8 mouse cellular contexts compared by ENCODE assay signal in the genomic region with DNA sequence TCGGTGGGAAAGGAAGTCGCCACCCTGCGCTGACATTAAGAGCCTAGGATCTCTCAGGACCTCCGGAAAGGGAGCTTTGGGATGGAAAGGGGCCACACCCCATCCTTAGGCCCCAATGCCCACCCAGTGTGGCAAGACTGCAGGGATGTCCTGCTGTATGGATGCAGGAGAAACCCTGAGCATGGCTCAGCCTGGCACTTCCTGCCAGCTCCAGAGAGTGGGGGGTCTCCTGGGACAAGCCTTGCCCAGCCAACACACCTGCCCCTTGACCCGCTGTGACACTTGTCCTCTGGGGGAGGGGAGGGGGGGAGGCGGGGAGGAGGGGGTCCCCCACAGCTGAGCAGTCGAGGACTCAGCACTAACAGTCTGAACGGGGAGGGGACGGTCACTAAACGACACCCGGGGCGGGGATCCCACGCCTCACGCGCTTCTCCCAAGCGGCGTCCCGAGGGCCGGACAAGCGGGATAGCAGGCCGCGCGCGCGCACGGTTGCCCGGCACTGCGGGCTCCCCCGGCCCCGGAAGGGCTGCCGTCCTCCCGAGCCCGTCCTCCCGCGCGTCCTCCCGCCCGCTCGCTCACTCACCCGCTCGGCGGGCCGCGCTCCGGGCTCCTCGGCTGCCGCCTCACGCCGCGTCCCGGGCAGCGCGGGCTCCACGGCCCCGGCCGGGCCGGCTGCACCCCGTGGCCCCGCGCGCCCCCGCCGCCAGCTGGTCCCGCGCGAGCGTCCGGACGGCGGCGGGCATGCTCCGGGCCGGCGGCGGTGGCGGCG. TPM values are rescaled to one million over a fixed set of nuclear protein-coding genes. Genes with fewer than 3 reads are reported as not detected.
A peak's percentile ranks its signal among the peaks of the same experiment; 100 is the strongest.
DNase-seq lines count a peak whose midpoint lies in the region; ATAC-seq and TF ChIP-seq lines count a peak whose summit lies in the region.

No protein-coding gene starts in this region.

- TF ChIP-seq POLR2A in MEL (IDR thresholded peaks at IDR 0.05; ENCODE audit: control insufficient read depth in 1 of 2, insufficient read depth in 1 of 2, low read depth in 1 of 2, low read length in 2 of 2, poor library complexity in 1 of 2) = no peak
- TF ChIP-seq POLR2A in embryonic fibroblast, embryonic 13.5 days (IDR thresholded peaks at IDR 0.05; ENCODE audit: low read depth, low read length) = 0 out of 2 replicates have a peak, but pooled peaks have one; percentile 19

- DNase-seq in MEL (ENCODE audit: low read depth, low spot score) = peak; percentile 44
- peak; percentile 75 to 86 for DNase-seq in adrenal gland, postnatal 36 days
- peak; percentile 50 for DNase-seq in heart, postnatal 0 days (ENCODE audit: low spot score)
- DNase-seq in kidney, postnatal 25 days = peak; percentile 53 to 81
- DNase-seq in spleen, postnatal 4 days (ENCODE audit: low spot score in 2 of 2) = peak; percentile 47 to 84
- no peak for DNase-seq in frontal cortex, postnatal 36 days (ENCODE audit: low spot score in 2 of 2)

- TF ChIP-seq CTCF in MEL (IDR thresholded peaks at IDR 0.05 in 2 of 3, conservative IDR thresholded peaks at IDR 0.05 in 1 of 3; ENCODE audit: control insufficient read depth in 1 of 3, insufficient read depth in 1 of 3, low read depth in 2 of 3, low read length in 3 of 3, poor library complexity in 1 of 3, severe bottlenecking in 1 of 3) = no peak
- no peak for TF ChIP-seq CTCF in embryonic fibroblast, embryonic 13.5 days (IDR thresholded peaks at IDR 0.05; ENCODE audit: borderline replicate concordance, insufficient read depth, low read length)
- no peak for TF ChIP-seq CTCF in heart, postnatal 0 days (IDR thresholded peaks at IDR 0.05; ENCODE audit: low read depth)

- no peaks in the 10 kb centered on the region for H3K27me3 ChIP-seq in MEL (ENCODE audit: control insufficient read depth in 1 of 2, insufficient read depth in 2 of 2, low read length in 2 of 2)
- no peaks in the 10 kb centered on the region for H3K27me3 ChIP-seq in heart, postnatal 0 days (ENCODE audit: control insufficient read depth, insufficient read depth, low read length)

- TF ChIP-seq RAD21 in MEL (IDR thresholded peaks at IDR 0.05; ENCODE audit: low read depth, low read length) = no peak

- WGBS in heart, postnatal 0 days = under 1% methylated on average over 39 of the region's 77 CpGs

- peak overlapping the region; percentile 98 for H3K9ac ChIP-seq in MEL (ENCODE audit: control insufficient read depth, low read depth, low read length, poor library complexity, severe bottlenecking)
- H3K9ac ChIP-seq in heart, postnatal 0 days (replicated peaks; ENCODE audit: low read depth, low read length) = peak overlapping the region; percentile 95

- H3K4me1 ChIP-seq in MEL (ENCODE audit: control insufficient read depth in 1 of 2, insufficient read depth in 2 of 2, low read length in 2 of 2) = no peaks in the 10 kb centered on the region
- H3K4me1 ChIP-seq in embryonic fibroblast, embryonic 13.5 days (ENCODE audit: control insufficient read depth, insufficient read depth, low read length) = peaks cover 6% of the 10 kb centered on the region
- H3K4me1 ChIP-seq in heart, postnatal 0 days (ENCODE audit: control insufficient read depth, insufficient read depth) = peaks cover 18% of the 10 kb centered on the region

- H3K27ac ChIP-seq in MEL (ENCODE audit: control insufficient read depth, low read depth, low read length) = peak overlapping the region; percentile 31
- no peak overlapping the region; the same call in 1 of the 2 replicates for H3K27ac ChIP-seq in embryonic fibroblast, embryonic 13.5 days (ENCODE audit: insufficient read depth, low read length)
- peak overlapping the region; percentile 93 for H3K27ac ChIP-seq in heart, postnatal 0 days (ENCODE audit: low read depth)

- peaks cover 0 to 3% of the 10 kb centered on the region in 2 experiments; a peak in 3 of 4 replicates for H3K36me3 ChIP-seq in MEL (ENCODE audit: control insufficient read depth in 1 of 2, insufficient read depth in 2 of 2, low read length in 2 of 2)
- H3K36me3 ChIP-seq in heart, postnatal 0 days (replicated peaks; ENCODE audit: control insufficient read depth, insufficient read depth, low read length) = peaks cover 27% of the 10 kb centered on the region

- peaks cover 15% of the 10 kb centered on the region for H3K79me2 ChIP-seq in MEL (ENCODE audit: control insufficient read depth, insufficient read depth, low read length, poor library complexity)

- no peaks in the 10 kb centered on the region for H3K9me3 ChIP-seq in MEL (replicated peaks; ENCODE audit: insufficient read depth, low read length)
- no peaks in the 10 kb centered on the region for H3K9me3 ChIP-seq in heart, postnatal 0 days (replicated peaks; ENCODE audit: control insufficient read depth, low read length)

- ATAC-seq in heart, postnatal 0 days (ENCODE audit: insufficient read depth, low read depth) = peak; percentile 54
- peak; percentile 40 for ATAC-seq in megakaryocyte progenitor cell, adult 5-6 weeks (replicated peaks; ENCODE audit: poor library complexity)

- no peak for TF ChIP-seq EP300 in MEL (IDR thresholded peaks at IDR 0.05; ENCODE audit: low read depth in 1 of 2, low read length in 2 of 2)
- TF ChIP-seq EP300 in heart, postnatal 0 days (IDR thresholded peaks at IDR 0.05; ENCODE audit: low read depth) = no peak

- peak overlapping the region; percentile 78 to 97 for H3K4me3 ChIP-seq in MEL (ENCODE audit: control insufficient read depth in 1 of 2, insufficient read depth in 1 of 2, low read depth in 2 of 2, low read length in 2 of 2)
- H3K4me3 ChIP-seq in embryonic fibroblast, embryonic 13.5 days (ENCODE audit: insufficient read depth, low read length) = peak overlapping the region; percentile 45
- peak overlapping the region; percentile 82 for H3K4me3 ChIP-seq in heart, postnatal 0 days (ENCODE audit: low read depth, low read length)

- peak overlapping the region; percentile 68 for H3K4me2 ChIP-seq in heart, postnatal 0 days (ENCODE audit: low read depth, low read length)

TF ChIP-seq in MEL, 35 proteins besides CTCF, POLR2A, EP300 and RAD21:
- TF ChIP-seq NELFE (IDR thresholded peaks at IDR 0.05; ENCODE audit: low read depth, low read length) (0 out of 2 replicates have a peak, but pooled peaks have one; percentile 5), GABPA (IDR thresholded peaks at IDR 0.05; ENCODE audit: low read depth, low read length) (no peak)

RNA-seq across cellular contexts. Expression of gene Pitpnm2, which starts 0.5 kb away (rescaled TPM):
- total RNA-seq in MEL (2012; rRNA removed) = 5.7 and 7.0 TPM in 2 replicates
- polyA plus RNA-seq in MEL (2012; ENCODE audit: insufficient read depth in 1 of 2, insufficient read length in 2 of 2, low read depth in 1 of 2, low replicate concordance in 2 of 2, missing spikeins in 1 of 2) = 10 to 100 TPM in 1 of 2 experiments, not detected in 1; 22.2 TPM
- total RNA-seq in adrenal gland, postnatal 36 days (2021) = 10 to 100 TPM; 50.0 to 57.2 TPM
- 22.7 and 28.9 TPM in 2 replicates for polyA plus RNA-seq in embryonic fibroblast, embryonic 13.5 days (2011; ENCODE audit: insufficient read length, low read depth, missing spikeins)
- 17.1 and 28.6 TPM in 2 replicates for total RNA-seq in heart, postnatal 0 days (2014; rRNA removed; ENCODE audit: low replicate concordance)
- polyA plus RNA-seq in heart, postnatal 0 days (2015; fragmentation: Nextera tagmentation; extraction: Ambion mirVana) = 3.1 and 3.2 TPM in 2 replicates
- total RNA-seq in megakaryocyte progenitor cell, adult 5-6 weeks (2015) = 6.0 and 7.5 TPM in 2 replicates
- total RNA-seq in megakaryocyte progenitor cell, adult 5-6 weeks (2017) = 2.5 and 3.1 TPM in 2 replicates

Comparison
In these comparisons a context has a peak if more than half of its experiments do, and no peak if none do; other contexts are left out.
1. DNase-seq: peak in MEL (single experiment), adrenal gland, postnatal 36 days (2 of 2), heart, postnatal 0 days (single experiment), kidney, postnatal 25 days (2 of 2) and spleen, postnatal 4 days (2 of 2); none in frontal cortex, postnatal 36 days (0 of 2).
2. Peak in every context shown above with its lines, with median percentiles within 50 percentile points of each other: H3K4me3 ChIP-seq.